Mouse (Mus musculus): ENCODE data around the gene Gm10260.

Gene Gm10260

DNA sequence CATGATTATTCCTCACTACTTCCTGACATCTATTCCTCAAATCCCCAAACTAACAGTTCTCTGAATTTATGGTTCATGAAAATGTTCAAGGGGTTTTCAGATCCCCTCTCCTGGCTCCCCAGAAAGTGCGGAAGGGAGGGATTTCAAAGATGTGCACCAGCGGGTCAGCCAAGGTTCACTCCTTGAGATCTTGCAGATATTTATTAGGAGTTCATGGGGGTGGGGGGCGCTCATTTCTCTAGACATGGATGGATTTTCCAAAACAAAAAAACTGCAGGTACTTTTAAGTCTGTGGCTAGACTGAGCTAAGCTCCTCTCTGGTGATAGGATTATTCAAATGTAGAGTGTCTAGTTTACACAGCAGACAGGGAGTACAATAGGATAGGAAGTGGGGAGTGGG lies 8.4 kb upstream of the Gm10260 start:
- DNase-seq (ENCODE audit: low read depth, low spot score): no peak

DNA sequence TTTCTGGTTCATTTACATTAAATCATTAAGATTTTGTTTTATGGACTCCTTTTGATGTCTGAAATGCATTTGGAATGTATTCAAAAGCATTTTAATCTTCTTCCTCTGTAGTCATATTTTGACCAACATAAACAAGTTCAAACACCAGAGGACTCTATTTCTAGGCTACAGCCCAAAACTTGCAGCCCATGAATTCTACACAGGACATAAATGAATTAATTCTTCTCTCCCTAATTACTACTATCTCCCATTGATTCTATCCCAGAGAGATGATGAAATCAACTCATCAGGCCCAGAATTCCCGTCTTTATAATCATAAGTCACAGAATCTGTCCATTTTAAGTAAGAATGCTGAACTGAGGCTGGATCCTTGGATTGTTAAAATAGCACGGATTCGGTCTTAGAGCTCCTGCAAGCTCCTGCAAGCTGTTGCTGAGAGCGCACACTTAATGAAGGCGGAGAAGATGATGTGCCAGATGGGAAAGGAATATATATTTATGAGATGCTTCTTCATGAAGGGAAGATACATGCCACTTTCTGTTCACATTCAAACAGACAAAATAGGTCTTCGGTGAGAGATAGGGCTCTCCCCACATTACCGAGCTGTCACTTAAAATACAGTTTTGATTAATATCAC lies 7.7 kb upstream of the Gm10260 start:
- no peak for DNase-seq (ENCODE audit: low read depth, low spot score)

DNA sequence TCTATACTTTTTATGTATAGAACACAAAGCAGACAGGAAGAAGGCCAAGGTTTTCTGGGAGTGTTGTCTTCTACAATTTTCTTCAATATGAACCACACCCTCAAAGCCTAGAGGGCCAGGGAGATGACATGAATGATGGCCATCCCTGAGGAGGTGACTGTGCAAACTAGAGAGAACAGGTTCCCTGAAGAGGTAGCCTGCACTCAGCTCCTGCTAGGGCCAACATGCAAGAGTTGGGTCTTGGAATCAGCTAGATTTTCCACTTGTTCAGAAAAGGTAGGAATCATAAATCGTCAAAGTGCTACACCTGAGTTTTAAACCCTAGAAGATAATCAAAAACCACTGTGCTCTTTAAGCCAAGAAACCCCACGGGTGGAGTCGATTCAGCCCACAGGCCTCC lies 6.2 kb upstream of the Gm10260 start:
- DNase-seq (ENCODE audit: low read depth, low spot score): no peak

DNA sequence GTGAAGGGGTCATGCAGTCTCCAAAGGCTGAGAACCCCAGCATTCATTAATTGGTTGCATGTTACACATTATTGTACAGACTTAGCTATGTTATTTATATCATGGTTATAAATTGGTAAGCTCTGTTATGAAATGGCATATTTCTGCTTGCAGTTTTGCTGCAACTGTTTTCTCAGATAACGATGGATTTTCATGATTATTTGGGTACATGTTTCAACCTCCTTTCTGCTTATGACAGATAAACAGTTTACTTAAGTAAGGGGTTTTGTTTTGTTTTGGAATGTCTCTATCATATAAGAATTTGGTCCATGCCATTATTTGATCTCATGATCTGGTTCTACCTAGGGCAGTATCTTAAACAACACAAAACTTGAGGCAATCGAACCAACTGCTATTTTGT lies 5.5 kb upstream of the Gm10260 start:
- no peak for DNase-seq (ENCODE audit: low read depth, low spot score)

DNA sequence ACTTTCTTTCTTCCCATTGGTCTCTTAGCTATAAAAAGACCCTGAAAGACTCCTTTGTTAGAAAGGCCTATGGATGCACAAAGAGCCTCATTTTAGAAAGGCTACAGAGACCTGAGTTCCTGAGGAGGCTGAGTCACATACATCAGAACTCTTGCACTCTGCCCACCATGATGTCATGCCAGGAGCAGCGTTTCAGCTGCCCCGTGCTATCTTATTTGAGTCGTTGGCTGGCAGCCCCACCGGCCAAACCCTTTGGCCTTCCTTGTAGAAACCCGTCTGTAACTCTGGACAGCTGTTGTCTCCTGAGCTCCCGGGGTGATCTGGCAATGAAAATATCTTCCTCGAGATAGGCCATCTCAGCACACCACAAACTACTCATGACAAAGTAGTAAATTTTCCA lies 3.6 kb upstream of the Gm10260 start:
- DNase-seq (ENCODE audit: low read depth, low spot score): no peak

DNA sequence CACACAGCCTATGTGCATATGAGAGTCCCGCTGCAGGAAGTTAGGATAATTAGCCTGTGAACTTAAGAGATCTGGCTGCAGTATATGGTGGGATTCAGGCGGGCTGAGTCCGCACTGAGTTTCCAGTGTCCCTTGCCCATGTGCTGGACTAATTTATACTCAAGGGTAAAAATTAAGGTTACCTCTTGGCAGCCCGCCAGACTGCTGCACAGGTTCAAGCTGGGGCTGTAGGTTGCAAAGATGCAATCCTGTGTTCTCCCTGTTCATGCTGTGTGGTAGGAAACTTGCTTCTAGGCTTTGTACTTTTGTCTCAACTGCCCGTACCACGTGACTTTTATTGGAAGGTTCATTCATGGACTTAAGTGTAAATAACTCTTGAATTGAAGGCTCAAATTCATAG lies 3.0 kb upstream of the Gm10260 start:
- no peak for DNase-seq (ENCODE audit: low read depth, low spot score)

DNA sequence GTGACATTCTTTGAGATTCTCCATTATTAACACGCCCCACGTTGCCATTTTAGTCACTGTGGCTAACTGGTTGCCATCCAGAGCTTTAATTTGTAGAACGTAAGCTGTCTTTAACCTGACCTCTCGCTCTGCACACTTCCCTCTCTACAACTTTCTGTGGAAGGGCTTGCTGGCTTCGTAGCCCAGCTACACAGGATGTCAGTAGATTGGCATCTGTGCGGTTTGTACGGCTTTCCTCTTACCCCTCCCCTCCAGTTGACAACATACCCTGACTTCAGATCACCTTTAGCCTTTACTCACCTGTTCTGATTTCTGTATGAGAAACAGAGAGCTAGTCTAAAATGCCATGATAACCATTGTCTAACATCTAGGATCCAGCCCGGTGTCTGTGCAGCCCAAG lies 1.7 kb upstream of the Gm10260 start:
- peak; percentile 63 for DNase-seq (ENCODE audit: low read depth, low spot score)

DNA sequence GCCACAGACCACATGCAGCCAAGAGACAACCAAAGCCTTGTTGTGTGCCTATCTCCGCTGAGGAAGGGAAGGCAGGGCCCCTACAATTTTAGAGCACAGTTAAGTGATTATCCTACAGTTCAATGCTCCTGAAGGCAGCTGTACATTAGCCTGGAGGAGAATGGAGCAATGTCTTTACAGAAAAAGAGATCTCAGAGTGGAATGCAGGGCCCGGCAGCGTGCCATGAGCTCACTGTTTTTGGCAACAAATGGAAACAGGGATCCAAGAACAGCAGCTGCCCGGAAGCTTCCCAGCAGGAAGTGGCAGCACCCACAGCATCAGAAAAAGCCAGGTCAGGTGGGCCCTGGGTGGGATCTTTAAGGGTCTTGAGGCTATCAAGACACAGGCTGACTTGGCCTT lies 3.4 kb downstream of the Gm10260 start:
- no peak for DNase-seq (ENCODE audit: low read depth, low spot score)

DNA sequence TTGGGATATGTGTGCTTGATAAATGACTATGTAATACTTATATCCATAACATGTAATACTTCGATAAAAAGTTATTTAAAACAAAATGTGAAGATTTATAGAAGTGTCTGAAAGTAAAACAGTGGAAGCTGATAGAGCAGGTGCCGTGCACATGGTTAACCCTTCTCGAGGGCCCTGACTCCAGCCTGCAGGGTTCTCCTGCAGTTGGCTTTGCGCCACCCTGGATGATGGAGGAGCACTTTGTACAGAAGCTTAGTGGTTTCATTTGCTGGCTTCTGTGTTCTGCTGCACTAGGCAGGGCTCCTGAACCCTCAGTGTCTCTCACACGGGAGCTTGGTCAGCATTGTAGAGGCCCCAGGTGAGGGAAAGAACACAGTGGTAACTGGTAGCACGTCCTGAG lies 4.3 kb downstream of the Gm10260 start:
- no peak for DNase-seq (ENCODE audit: low read depth, low spot score)

DNA sequence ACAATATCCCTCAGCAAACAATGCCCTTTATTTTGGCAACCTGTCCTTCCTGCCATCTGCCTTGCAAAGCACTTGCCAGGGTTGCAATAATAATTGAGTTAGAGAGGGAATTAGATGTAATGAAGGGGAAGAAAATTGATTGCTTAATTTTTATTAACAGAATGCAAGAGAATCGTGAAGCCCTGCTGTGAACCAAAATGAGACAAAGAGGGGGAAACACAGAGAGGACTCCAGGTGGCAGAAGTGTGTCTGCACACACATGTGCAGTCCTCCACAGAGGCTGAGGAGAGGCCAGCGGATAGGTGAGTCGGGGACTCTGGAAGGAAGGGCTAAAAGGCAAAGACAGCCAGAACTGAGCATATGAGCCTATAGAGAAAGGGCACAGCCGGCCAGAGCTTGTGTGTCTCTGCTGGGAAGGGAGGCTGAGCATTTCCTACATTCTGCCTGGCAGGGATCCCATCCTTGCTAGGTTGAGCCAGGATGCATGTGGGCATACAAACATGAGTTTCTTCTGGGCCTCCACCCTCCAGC lies 9.5 kb downstream of the Gm10260 start:
- no peak for DNase-seq (ENCODE audit: low read depth, low spot score)

DNA sequence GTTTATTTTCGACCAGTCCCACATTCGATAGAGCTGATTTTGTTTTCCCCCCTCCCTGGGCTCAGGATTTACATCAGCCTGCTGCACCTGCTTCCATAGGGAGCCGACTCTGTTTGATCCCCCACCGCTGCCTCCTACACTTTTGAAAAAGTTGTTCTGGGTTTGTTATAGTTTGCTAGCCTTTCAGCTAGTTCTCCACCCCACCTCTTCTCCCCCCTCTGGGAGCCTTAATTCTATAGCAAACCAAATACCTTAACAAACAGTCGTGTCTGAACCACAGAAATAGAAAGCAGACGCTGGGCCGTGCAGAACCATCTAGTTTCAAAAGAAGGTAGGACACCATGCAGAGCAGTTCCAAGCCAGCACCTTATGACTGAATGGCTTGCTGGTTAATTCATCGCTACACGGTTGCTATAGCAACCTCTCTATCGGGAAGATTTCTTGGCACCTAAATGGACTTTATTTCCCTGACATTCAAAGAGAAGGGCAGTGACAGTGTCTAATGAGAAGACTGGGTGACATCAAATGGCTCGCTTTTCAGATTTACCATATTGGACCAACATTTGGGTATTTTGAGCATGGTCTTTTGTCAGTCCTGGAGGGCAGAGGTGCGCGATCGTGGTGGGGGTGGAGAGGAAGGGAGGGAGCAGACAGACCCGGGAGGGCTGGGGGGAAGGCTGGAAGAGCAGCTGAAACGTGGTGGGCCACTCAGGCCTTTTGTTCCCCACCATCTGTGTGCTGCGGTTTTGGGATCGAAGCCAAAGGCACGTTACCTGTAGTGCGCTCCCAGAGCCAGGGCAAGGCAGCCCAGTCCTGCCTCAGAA lies 13.2 kb downstream of the Gm10260 start:
- DNase-seq (ENCODE audit: low read depth, low spot score): no peak

DNA sequence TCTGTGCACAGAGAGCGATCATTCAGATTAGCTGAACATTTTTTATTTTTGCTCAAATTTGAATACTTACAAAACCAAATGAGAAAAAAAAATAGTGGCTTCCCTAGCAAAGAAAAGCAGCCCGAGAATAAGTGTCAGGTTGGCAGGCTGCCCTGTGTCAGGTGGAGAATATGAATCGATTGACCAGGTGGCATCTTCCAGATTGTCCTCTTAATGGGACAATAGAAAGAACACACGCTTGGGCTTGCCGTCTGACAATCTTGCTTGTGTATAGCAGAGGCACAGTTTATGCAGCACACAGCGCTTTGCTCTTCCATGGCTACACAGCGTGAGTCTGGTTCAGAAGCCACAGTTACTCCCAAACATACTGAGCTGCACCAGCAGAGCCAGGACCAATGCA lies 15.8 kb downstream of the Gm10260 start:
- DNase-seq (ENCODE audit: low read depth, low spot score): no peak

DNA sequence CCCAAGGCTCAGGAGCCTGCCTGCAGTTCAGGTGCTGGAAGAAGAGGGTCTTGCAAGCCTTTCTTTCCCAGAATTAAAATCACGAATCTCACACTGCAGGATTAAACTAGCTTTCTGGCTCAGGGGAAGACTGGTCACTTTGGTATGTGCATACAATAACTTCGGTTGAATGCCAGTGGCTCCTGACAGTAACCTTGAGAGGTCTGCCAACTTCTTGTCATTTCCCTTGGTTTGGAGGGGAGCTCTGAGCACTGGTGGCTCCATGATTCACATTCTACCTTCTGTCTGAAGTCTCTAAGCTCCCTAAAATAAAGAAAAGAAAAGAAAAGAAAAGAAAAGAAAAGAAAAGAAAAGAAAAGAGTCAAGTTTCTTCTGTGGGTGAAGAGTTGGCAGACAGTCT lies 16.4 kb downstream of the Gm10260 start:
- no peak for DNase-seq (ENCODE audit: low read depth, low spot score)

DNA sequence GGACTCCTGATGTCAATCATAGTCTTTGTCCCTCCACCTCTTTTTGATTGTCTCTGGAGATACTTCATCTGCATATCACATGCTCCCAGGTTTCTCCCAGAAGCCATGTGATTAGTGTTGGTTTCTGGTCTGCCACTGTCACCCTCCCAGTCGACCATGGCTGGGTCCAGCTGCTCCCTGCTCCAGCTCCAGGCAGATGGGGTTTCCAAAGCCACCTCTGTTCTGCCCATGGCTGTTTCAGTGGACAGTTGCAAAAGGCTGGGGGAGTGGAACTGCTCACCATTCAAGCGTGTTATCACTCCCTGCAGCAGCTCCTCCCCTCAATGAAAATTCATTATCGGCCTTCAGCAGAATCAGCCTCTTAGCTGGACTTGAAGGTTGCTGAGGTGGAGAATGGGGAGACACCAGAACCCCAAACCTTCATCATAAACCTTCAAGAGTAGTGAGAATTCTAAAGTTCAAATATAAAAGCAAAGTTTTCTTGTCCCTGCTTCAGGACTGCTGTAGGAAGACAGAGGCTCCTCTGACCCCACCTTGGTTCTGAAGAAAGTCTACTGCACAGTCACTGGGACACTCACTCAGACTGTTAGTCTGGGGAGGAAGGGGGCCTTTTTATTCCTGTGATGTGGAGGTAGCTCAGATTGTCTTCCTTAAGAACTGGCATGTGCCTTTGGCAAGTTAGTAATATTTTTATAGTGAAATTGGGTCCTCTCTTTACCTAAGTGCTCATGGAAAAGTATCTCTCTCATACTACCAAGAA lies 17.0 kb downstream of the Gm10260 start:
- DNase-seq (ENCODE audit: low read depth, low spot score): no peak

DNA sequence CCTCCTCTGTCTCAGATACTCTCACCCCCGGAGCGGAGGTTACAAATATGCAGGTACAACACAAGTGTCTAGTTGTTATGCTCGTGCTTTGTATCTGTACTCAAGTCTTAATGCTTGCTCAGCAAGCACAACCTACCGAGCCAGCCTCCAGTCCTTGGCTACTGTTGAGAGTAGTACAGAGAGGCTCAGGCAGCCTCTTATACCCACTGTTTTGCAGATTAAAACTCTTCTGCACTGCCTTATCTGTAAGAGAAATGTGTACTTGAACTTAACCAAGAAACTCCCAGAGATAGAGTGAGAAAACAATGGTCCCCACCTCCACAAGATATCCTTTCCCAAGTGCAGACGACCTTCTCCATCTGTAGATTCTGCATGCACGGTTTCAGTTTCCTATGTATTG lies 24.5 kb downstream of the Gm10260 start:
- DNase-seq (ENCODE audit: low read depth, low spot score): no peak

DNA sequence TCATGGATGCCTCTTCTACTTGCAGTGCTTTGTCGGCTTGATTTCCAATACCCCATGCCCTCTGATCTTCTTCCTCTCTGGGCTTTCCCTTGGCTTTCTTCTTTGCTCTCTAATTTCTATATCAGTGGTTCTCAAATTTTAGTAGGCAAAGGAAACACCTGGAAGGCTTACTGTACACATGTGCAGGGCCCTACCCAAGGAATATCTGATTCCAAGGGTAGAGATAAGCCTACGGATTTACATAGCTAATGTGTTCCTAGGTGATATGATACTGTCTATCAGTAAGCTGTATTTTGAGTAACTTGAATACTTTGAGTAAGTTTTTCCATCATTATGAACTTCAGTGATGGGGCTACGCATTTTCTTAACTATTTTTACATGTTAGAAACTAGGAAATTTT lies 25.7 kb downstream of the Gm10260 start:
- no peak for DNase-seq (ENCODE audit: low read depth, low spot score)

DNA sequence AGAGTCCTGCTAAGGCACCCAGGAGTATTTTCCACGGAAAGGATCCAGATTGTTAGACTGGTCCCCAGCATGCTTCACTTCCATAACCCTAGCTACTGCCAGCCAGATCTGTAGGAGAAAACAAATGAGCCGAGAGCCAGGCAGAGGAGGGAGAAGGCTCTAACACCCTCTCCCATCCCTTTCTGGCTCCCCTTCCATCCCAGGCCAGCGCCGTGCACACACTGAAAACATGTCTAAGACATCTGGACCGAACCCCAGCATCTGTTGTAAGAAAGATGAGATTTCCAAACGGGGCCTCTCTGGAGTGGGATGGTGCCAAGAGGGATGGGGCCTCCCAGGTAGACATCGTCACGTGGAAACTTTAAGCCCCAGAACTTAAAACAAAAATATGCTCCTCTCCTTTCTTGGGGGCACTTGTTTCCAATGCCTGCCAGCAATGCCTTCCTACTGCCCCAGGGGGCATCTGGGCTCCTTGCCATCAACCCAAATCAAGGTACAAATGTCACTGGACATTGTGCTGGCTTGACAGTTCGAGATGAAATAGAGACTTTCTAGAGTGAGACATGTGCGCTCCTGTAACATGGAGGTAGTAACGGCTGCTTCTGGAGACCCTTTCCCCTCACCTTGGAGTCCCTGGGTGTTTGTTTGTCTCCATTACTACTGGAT lies 35.1 kb downstream of the Gm10260 start:
- DNase-seq (ENCODE audit: low read depth, low spot score): no peak

DNA sequence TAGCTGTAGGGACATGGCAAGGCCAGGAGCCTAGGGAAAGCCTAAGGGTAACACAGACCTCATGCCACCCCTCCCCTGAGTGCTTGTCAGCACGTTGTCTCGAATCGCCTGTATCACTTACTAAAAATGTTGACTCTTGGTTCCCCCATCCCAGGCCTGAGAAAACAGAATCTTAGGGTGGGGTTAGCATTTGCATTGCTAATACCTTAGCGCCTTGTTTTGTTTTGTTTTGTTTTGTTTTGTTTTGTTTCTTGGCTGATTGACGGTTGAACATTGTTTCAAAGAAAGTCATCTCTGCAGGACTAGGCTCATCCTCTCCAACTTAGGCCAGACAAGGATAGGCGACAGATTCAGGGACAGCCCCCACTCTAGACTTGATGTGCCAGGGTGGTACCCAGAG lies 35.9 kb downstream of the Gm10260 start:
- no peak for DNase-seq (ENCODE audit: low read depth, low spot score)

DNA sequence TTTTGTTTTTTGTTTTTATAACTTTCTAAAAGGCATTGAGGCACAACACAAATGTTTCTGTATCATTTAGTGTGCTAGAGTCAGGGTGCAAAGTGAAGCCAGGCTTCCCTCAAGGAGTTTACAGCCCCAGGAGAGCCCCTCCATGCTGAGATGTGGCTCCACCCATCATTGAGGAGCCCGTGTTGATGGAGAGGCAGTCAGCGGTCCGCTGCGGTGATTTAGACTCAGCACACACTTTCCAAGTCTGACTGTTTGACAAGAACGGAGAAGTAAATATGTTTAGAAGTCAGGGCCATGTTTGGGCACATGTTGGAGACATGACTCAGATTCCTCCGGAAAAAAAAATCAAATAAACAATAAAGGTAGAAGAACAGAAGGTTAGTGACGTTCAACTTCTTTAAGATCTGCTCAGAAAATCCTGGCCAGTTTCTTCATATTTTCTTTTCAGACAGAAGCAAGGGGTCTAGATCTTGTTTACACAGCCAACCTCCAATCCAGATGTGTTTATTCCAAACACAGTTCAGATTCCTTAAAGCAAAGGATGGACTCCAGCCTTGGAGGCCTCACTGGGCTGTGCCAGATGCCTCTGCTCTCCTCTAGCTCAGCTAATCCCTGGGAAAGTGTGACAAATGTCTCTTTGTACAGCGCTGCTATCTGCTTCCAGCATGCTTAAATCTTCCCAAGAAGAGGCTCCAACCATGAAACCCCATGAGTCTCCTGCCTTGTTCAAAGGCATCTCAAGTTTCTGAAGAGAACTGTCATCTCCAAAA lies 47.7 kb downstream of the Gm10260 start:
- DNase-seq (ENCODE audit: low read depth, low spot score): no peak

DNA sequence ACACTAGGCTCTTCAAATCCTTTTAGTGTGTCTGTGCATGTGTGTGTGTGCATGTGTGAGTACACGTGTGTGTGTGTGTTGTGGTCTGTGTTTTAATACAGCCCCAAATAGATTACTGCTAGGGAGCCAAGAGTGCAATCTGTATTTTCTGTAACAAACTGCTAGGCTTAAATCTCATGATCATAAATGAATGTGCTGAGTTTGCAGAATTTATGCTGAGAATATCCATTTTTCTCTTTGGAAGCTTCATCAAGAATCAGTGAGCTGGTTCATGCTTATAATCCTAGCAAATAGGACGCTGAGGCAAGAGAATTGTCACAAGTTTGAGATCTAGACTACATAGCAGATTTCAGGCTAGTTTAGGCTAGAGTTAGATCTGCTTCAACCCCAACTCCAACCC lies 48.9 kb downstream of the Gm10260 start:
- no peak for DNase-seq (ENCODE audit: low read depth, low spot score)

Measured in CD4-positive, CD25-positive, alpha-beta regulatory T cell, adult 2 months (primary cell).